In the genomic region with DNA sequence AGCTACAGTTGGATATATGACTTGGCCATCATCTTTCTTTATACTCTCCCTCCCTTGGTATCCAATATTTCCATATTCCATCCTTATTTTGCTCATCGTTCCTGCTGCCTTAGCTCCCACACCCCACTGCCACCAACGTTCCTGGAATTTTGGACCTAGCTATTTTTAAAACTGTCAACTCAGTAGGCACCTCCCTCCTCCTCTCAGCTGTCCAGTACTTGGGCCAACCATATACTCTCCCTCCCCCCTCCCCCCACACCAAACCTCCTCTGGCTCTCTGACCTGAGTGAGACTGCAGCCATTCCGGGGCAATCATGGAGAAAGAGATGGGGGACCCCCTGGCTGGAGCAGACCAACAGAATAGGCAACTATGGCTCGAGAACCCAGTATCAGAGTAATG, we compare ENCODE assay signal across 16 mouse cellular contexts. TPM values are rescaled to one million over a fixed set of nuclear protein-coding genes. Genes with fewer than 3 reads are reported as not detected.
A peak's percentile ranks its signal among the peaks of the same experiment; 100 is the strongest.
DNase-seq lines count a peak whose midpoint lies in the region; ATAC-seq and TF ChIP-seq lines count a peak whose summit lies in the region.
"Had no signal": no experiment of that assay in that cellular context is flagged by ENCODE, and none has a peak within 500 bp of the region (broad histone marks: within the 10 kb centered on the region; RNA-seq: fewer than 3 reads in every experiment).

TSS of gene Hfe2 (plus strand) at position 259 of the 400 bp plus-strand sequence.

- intact Hi-C loops in gastrocnemius, postnatal 36 days (cut with DNase I), result no loop called here

- ATAC-seq in heart, postnatal 0 days (ENCODE audit: insufficient read depth, low read depth), result peak; percentile 77
- ATAC-seq: hindbrain, postnatal 0 days; lung, postnatal 0 days had no signal

- DNase-seq in lung, adult 2 months, result no peak
- DNase-seq in lung, adult 18-20 months, result no peak
- DNase-seq in gastrocnemius, postnatal 36 days, result no peak
- DNase-seq in heart, postnatal 0 days (ENCODE audit: low spot score), result peak; percentile 46
- DNase-seq in skeletal muscle tissue, adult 2 months (ENCODE audit: low read depth, low spot score), result peak; percentile 83
- no peak for DNase-seq in adipocyte (ENCODE audit: low spot score)
- DNase-seq in ovary, postnatal 36 days (ENCODE audit: low spot score), result no peak
- DNase-seq: adrenal gland, adult 8-10 months; cerebellum, adult 11-12 months; kidney, postnatal 14 days; right cerebral cortex, adult 18-20 months; thymus, postnatal 25 days had no signal

- H3K36me3 ChIP-seq in heart, postnatal 0 days (replicated peaks; ENCODE audit: control insufficient read depth, insufficient read depth, low read length), result peaks cover 12% of the 10 kb centered on the region; the same call in 1 of the 2 replicates
- H3K36me3 ChIP-seq: midbrain, embryonic 12.5 days; neural tube, embryonic 12.5 days had no signal

- TF ChIP-seq CTCF in lung, adult 2 months (IDR thresholded peaks at IDR 0.05; ENCODE audit: insufficient read depth, low read length), result no peak
- TF ChIP-seq CTCF in heart, postnatal 0 days (IDR thresholded peaks at IDR 0.05; ENCODE audit: low read depth), result no peak

- H3K4me2 ChIP-seq in heart, postnatal 0 days (ENCODE audit: low read depth, low read length), result peak within 1 kb of the TSS; percentile 59
- H3K4me2 ChIP-seq: midbrain, embryonic 12.5 days had no signal

- 60% methylated on average over 4 of the region's 4 CpGs for whole genome bisulfite sequencing in lung, adult 2 months
- WGBS in heart, postnatal 0 days, result 26% methylated on average over 4 of the region's 4 CpGs

- H3K9me3 ChIP-seq in heart, postnatal 0 days (replicated peaks; ENCODE audit: control insufficient read depth, low read length), result no peaks in the 10 kb centered on the region
- H3K9me3 ChIP-seq: midbrain, embryonic 12.5 days; neural tube, embryonic 12.5 days had no signal

- no peak for TF ChIP-seq EP300 in heart, postnatal 0 days (IDR thresholded peaks at IDR 0.05; ENCODE audit: low read depth)

- H3K27ac ChIP-seq in heart, postnatal 0 days (ENCODE audit: low read depth), result peak within 1 kb of the TSS; percentile 80
- H3K27ac ChIP-seq: hindbrain, postnatal 0 days; midbrain, embryonic 12.5 days; neural tube, embryonic 12.5 days had no signal

- no peak within 1 kb of the TSS for H3K4me3 ChIP-seq in lung, adult 2 months (replicated peaks; ENCODE audit: extremely low read depth, low read depth, low read length)
- peak within 1 kb of the TSS; percentile 33 for H3K4me3 ChIP-seq in heart, postnatal 0 days (ENCODE audit: low read depth, low read length)
- H3K4me3 ChIP-seq: midbrain, embryonic 12.5 days; neural tube, embryonic 12.5 days had no signal

- TF ChIP-seq POLR2A in lung, adult 2 months (IDR thresholded peaks at IDR 0.05; ENCODE audit: borderline replicate concordance, extremely low read depth, low read depth, low read length), result no peak

- no peaks in the 10 kb centered on the region for H3K4me1 ChIP-seq in lung, adult 2 months (ENCODE audit: control insufficient read depth, insufficient read depth, low read length)
- H3K4me1 ChIP-seq in heart, postnatal 0 days (ENCODE audit: control insufficient read depth, insufficient read depth), result peaks cover 26% of the 10 kb centered on the region

- peaks cover 16% of the 10 kb centered on the region; the same call in 1 of the 2 replicates for H3K27me3 ChIP-seq in heart, postnatal 0 days (ENCODE audit: control insufficient read depth, insufficient read depth, low read length)

- H3K9ac ChIP-seq in heart, postnatal 0 days (replicated peaks; ENCODE audit: low read depth, low read length), result no peak within 1 kb of the TSS
- H3K9ac ChIP-seq: midbrain, embryonic 12.5 days; neural tube, embryonic 12.5 days had no signal

RNA-seq across cellular contexts. Expression of gene Hfe2, which starts in this region (rescaled TPM):
- polyA plus RNA-seq in lung, adult 2 months (2012; rRNA removed), result 4.6 and 13.8 TPM in 2 replicates
- total RNA-seq in gastrocnemius, postnatal 36 days (2021), result 100 to 1,000 TPM; 612 to 621 TPM
- total RNA-seq in heart, postnatal 0 days (2014; rRNA removed; ENCODE audit: low replicate concordance), result 68.1 and 81.3 TPM in 2 replicates
- polyA plus RNA-seq in heart, postnatal 0 days (2015; fragmentation: Nextera tagmentation; extraction: Ambion mirVana), result 24.7 and 25.9 TPM in 2 replicates

Comparison
In these comparisons a context has a peak if more than half of its experiments do, and no peak if none do; other contexts are left out.
1. DNase-seq: peak in heart, postnatal 0 days (single experiment) and skeletal muscle tissue, adult 2 months (single experiment); none in lung, adult 2 months (single experiment), lung, adult 18-20 months (0 of 2), gastrocnemius, postnatal 36 days (0 of 2), adipocyte (single experiment) and ovary, postnatal 36 days (single experiment).